Mouse (Mus musculus) left cerebral cortex, adult 11 months (tissue): ENCODE data around the gene Qtrt1.
A peak's percentile ranks its signal among the peaks of the same experiment; 100 is the strongest.

Experiments used
- DNase-seq: peaks from one replicate; pipeline ENCODE4 v3.0.0; 2022; ENCODE audit warnings: low spot score

Qtrt1 gene

DNA sequence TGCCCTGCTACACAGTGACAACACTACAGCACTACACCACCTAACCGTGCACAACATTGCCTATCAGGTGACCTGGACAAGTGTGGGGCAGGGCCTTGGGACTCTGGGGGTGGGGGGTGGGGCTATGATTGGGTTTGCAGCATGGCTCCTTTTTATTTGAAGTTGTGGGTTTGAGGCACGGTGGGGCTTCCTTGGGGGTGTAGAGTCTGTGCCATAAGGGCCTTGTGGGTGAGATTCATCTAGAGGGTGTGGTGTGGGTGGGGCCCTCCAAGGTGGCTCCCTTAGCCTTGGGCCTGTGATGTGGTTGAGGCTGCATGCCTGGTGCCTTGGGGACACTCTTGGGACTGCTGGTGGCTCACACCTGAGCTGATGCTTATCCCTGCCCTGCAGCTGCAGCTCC, 8.0 kb downstream of the Qtrt1 start:
- no peak for DNase-seq

DNA sequence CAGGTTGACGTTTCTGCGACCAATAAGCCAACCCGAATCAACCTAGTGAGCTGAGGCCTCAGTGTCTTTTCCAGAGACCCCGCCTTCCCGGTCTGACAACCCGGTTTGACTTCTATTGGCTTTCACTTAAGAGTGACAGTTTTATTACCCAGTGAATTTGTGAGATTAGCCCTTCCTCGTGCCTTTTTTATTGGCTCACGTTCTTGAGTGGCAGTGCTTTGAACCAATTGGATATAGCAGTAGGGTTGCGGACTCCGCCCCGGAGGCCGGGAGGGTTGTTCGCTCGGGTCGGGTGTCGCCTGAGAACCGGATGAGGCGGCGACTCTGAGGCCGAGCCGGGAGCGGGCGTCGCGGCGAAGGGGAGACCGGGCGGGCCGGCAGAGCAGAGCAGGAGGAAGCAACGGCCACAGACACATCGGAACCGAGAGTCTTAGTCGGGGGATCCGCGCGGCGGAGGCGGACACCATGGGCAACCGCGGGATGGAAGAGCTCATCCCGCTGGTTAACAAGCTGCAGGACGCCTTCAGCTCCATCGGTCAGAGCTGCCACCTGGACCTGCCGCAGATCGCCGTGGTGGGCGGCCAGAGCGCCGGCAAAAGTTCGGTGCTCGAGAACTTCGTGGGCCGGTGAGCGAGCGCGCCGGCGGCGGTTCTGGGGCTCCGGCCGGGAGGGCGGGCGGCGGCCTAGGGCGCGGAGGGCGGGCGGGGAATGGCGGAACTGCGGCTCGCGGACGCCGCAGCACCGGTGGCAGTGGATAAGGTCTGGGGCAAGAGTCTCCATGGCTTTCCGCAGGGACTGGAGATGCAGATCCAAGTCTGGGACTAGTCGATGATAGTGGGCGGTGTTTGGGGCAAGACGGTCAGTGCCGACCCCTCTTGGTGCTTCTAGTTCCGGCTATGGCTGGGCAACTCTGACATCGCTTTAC, 13.3 kb downstream of the Qtrt1 start, which contains the start of gene Dnm2:
TSS of gene Dnm2 (plus strand) at position 278 of the 925 bp plus-strand sequence.
- peak; percentile 100 for DNase-seq

DNA sequence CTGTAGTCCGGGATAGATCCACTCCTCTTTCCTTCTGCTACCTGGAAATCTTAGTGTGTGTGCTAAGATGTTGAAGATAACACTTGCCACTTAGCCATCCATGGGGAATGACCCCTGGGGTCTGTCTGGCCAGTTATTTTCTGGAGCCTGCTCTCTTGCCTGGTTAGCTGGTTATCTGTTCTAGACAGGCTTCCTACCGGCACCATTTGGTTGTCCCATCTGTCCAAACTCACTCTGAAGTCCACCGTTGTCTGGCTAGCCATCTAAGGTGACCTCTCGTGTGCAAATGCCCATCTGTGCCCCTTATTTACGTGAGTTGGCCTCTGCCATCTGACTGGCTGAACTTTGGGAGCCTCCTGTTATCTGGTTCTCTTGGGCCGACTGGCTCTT, 13.9 kb downstream of the Qtrt1 start:
- DNase-seq: no peak

DNA sequence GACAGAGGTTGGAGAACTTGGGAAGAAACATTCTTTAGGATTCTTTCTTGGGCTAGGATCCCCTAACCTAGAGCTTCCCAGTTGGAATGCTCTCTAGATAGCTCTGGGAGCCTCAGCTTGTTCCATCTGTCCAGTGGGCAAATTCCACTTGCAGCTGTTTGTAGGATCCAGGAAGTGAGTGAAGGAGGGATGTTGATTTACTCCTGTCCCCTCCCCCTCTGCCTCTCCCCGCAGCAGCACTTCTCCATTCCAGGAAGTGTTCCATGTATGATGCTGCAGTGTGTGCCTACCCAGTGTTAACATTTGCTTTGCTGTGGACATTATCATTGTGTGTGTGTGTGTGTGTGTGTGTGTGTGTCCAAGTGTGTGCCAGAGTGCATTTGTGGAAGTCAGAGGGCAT, 14.4 kb downstream of the Qtrt1 start:
- DNase-seq: no peak

DNA sequence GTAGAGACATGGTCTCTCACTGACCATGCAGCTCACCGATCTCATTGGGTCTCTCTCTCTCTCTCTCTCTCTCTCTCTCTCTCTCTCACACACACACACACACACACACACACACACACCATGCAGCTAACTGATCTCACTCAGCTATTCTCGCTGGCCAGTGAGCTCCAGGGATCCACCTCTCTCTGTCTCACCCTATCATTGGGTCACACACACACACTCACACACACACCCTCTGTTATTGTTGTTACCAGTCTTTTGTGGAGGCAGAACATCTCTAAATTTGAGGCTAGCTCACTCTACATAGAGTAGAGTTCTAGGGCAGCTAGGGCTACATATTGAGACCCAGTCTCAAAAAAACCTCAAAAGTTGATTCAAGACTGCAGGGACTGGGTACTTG, 14.9 kb downstream of the Qtrt1 start:
- DNase-seq: no peak

DNA sequence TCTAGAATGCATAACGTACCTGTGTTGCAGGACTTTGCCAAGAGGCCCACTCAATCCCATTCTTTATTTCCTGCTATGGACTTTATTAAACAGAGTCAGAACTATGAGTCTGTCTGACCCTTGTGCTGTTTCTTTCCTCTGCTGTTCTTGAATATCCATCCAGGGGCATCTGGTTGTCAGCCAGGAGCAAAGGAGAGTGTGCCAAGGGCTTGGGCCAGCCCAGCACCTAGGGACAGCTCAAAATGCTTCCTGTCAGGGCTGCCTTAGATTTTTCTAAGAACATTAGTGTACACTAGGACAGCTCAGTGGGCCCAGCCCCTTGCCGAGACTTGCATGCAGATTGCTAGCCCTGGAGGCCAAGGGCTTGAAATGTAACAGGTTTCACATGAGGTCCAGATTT, 16.1 kb downstream of the Qtrt1 start:
- no peak for DNase-seq

DNA sequence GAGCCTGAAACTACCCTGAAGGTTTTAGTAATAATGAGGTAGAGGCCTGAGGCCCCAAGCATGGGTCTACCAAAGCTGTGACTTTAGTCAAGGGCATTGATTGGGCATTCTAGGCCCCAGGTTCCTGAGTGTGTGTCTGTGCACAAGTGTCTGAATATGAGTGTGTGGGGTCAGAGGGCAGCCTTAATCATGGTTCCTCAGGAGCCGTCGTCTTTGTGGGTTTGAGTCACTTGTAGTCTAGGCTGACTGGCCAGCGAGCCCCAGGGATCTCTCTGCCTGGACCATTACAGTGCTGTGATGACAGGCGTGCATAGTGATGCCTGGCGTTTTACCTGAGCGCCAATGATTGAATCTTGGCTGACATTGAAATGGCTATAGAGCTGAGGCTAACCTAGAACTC, 16.5 kb downstream of the Qtrt1 start:
- DNase-seq: no peak

DNA sequence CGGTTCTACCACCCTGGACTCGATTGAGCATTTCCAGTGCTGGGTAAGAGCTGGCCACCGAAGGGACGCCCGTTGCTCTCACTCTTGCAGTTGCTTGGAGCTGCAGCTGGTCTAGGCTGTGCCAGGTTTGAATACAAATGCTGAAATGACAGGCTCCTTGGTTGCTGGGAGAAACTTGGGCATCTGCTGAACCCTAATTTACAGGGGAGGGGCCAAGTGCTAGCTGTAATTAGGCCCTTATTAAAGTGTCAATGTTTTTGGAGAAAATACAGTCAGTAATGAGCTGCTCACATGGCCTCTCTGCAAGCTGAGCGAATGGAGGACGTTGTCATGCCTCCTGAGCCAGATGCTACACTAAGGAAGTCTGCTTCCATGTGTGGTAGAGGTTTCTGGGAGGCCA, 19.1 kb downstream of the Qtrt1 start:
- peak; percentile 49 for DNase-seq

DNA sequence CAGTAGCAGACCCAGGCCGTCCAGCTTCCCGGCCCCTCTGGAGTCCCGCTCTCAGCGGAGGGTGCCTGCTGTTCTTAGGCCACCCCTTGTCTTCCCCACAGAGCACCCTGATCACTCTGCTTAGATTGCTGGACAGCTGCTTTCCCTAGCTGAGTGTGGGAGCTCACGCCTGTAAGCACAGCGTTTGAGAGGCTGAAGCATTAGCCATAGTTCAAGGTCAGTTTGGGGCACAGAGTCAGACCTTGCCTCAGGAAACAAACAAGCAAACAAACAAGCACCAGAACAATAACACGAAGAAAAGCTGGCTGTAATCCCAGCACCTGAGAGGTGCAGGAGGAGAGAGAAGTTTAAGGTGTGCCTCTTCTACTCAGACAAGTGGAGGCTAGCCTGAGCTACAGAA, 20.4 kb downstream of the Qtrt1 start:
- DNase-seq: no peak

DNA sequence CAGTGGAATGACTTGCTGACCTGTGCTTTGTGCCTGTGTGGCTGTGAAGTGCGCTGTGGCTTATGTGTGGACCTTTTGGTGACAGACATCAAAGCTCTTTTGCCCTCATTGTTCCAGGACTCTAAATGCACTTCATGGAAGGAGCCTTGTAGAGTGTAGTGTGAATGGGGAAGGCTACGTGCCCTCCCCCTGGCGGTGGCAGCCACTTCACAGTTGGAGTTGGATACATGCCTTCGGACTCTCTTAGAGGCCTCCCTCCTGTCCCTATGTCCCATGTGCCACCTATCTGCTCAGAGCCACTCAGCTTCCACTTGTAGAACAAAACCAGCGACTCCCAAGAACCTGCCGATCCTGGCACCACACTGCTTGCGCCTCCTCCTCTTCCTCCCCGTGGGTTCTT, 22.1 kb downstream of the Qtrt1 start:
- no peak for DNase-seq

DNA sequence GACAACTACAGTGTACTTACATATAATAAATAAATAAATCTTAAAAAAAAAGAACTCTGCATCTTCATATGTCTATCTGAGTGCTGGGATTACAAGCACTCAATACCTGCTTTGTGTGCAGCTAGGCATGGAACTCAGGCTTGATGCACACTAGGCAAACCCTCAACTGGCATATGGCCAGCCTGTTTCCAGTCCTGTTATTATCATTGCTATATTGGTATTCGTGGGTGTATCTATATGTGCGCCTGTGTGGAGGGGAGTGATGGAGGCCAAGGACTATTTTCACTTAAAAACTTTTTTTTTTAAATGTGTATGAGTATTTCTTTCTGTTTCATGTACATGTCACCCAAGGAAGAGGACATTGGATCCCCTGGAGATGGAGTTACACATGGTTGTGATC, 22.8 kb downstream of the Qtrt1 start:
- no peak for DNase-seq

DNA sequence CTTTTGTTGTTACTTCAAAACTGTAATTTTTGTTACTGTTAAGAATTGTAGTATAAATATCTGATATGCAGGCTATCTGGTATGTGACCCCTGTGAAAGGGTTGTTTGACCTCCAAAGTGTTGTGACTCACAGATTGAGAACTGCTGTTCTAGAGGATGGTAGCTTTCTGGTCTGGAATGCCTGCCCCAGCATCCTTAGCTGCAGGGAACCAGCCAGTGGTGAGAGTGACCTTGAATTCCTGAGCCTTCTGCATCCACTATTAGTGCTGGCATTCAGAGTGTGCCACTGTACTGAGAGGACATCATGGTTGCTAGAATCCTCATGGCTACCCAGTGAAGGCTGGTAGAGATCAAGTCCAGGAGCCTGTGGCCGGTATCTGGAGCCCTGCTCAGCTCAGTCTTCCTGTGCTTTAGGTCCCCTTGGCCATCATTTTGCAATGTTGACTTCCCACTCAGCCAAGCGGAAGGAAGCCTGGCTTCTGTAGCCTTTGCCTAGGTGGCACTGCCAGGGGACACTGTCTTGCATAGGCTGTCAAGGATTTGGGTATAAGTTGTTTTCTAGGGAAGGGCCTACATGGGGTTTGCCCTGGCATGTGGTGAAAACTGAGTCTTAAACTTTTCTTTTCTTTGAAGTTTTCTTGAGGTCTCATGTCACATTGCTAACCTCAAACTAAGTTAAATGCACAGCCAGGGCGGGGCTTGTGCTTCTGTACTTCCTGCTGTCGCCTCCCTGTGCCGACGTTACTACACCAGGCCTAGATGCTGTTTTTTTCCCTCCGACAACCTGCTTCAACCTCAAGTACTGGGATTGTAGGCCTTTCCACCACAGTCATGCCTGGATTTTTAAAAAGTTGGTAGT, 24.4 kb downstream of the Qtrt1 start:
- no peak for DNase-seq

DNA sequence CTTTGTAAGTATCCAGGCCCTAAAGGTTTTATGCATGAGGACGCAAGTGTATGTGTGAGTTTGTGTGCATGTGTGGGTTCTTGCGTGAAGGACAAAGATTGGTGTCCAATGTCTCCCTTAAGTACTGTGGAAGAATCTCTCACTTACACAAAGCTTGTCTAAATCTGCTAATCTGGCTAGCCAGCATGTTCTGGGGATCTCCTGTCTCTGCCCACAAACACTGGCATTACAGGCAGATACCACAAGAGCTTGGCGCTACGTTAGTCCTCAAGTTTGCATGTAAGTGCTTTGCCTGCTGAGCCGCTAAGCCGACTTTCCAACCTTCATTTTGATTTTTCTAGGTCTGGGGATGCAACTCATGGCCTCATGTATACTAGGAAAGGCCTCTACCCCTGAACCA, 25.9 kb downstream of the Qtrt1 start:
- no peak for DNase-seq

DNA sequence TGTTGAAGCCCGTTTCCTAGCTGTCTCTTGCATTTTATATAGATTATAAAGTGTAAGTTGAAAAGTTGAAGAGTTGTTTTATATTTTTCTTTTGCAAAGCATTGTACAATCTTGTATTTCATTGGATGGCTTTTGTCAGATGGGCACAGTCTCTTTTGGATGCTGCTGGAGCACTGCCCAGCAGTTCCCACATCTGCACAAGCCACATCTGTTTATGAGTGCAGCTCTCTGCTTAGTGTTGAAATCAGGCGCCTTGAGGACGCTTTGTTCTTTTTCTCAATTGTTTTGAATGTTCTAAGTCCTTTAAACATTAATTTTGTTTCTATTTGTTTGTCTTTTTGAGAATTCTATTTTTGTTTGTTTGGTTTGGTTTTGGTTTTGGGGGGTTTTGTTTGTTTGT, 26.6 kb downstream of the Qtrt1 start:
- DNase-seq: no peak

DNA sequence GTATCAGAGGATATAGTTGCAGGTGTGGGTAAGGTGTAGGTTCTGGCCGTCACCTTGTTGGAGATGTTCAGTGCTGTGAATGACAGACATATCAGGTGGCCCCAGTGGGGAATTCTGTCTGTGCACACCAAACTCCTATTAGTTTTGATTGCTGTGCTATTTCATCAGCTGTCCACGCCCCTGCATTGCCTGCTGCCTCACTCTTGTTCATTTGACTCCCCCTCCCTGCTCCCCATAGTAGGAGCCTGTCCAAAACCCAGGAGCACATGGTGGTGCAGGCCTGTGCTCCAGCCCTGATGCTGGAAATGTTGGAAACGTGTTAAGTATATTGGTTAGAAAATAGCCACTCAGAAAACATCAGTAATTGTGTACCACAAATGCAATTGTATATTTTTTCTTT, 27.8 kb downstream of the Qtrt1 start:
- DNase-seq: no peak

DNA sequence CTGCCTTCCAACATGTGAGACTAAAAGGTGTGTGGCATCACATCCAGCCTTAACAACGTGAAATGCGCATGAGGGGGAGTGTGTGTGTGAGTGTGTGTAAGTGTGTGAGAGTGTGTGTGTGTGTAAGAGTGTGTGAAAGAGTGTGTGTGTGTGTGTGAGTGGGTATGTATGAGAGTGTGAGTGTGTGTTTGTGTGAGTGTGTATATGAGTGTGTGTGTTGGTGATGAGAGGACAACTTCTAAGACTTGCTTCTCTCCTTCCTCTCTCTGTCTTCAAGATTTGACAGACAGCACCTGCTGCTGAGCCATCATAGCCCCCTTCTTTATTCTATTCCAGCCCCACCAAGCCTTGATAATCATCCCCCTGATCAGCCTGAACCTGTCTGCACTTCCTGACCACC, 28.3 kb downstream of the Qtrt1 start:
- DNase-seq: no peak

DNA sequence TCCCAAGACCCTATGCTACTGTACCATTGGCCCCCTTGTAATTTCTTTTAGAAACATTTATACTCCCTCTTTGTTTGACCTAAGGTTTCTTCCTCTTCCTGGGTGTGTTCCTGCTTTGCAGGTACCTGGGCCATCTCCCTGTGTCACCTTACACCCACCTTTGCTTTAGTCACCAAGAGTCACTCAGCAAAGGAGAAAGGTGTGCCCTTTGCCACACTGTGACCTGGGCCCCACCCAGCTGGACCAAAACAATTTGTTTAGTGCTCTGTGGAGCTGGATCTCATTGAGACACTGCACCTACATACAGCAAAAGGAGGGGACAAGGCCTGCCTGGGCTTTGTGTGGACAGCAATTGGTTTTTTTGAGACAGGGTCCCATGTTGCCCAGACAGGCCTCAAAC, 28.8 kb downstream of the Qtrt1 start:
- no peak for DNase-seq

DNA sequence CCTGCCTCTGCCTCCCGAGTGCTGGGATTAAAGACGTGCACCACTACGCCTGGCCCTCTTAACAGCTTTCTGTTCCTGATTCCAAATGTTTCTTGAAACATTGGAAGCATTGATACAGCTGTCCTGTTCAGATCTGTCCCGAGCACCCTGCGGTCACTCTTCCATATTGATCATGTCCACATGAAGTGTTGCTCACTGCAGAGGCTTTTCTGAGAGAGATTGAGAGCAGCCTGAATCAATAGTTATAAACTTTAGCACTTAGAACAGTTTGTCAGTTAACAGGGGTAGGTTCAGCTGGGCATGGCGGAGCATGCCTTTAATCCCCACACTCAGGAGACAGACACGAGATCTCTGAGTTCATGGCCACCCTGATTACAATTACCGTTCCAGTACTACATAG, 32.2 kb downstream of the Qtrt1 start:
- no peak for DNase-seq

DNA sequence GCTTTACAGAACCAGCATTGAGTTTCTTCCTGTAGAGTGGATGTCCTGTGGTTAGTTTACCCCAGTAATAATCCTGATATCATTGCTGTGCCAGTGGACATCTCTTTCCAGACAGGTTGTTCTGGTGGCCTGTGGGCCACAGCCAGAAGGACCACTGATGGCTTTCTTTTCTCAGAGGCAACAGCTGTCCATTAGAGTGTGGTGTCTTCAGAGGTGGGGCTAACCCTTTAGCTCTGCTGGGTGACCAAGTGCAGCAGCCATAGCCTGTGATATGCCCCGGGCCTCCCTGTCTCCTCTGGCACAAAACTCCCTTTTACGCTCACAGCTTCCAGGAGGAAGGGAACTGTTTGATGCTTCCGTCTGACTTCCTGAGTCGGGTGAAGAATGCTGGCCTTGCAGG, 32.9 kb downstream of the Qtrt1 start:
- no peak for DNase-seq

DNA sequence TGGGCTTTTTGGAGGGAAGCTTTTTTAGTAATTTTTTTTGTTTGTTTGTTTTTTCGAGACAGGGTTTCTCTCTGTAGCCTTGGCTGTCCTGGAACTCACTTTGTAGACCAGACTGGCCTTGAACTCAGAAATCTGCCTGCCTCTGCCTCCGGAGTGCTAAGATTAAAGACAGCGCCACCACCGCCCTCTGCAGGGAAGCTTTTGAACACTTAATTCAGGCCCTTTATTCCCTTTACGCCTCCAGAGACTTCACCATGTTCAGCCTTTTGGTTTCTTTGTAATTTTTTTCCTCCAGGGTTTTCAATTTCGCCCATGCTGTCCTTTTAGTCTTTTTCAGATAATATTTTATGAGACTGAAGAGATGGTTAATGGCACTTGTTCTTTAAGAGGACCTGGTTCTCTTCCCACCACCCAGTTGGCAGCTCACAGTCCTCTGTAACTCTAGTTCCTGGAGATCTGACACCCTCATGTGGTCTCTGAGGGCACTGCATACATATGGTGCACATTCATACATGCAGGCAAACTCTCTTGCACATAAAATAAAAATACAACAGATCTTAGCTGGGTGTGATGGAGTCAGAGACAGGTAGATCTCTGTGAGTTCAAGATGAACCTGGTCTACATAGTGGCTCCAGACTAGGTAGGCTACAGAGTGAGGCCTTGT, 33.6 kb downstream of the Qtrt1 start:
- no peak for DNase-seq

DNA sequence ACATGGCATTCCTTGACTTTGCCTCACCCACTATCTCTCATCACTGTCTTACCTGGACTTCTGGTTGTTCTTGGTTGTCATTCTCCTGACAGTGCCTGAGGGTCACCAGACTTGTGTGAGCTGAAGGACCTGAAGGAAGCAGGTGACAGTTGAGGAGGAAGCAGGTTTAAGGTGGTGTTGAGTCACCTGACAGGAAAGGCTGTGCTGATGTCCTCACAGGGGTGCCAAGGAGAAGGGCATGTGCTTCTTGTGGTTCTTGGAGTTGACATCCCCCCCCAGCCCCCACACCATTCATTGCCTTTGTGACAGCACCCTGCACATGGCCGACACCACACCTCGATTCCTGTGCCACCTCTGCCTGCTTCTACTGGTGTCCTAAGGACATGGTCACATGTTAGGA, 36.1 kb downstream of the Qtrt1 start:
- no peak for DNase-seq

DNA sequence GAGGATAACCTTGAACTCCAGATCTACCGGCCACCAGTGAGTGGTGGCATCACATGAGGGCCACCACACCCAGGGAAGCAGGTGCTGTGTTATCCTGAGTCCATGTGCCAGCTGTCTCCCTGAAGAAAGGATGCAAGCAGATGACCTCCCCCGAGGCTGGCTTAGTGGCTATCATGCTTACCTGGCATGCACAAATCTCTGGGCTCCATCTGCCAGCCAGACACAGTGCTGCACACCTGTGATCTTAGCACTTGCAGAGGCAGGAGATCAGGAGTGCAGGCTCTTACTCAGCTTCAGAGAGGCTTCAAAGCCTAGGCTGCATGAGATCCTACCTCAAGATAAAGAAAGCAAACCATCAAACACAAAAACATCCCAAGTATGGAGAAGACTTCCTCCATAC, 38.1 kb downstream of the Qtrt1 start:
- DNase-seq: no peak

DNA sequence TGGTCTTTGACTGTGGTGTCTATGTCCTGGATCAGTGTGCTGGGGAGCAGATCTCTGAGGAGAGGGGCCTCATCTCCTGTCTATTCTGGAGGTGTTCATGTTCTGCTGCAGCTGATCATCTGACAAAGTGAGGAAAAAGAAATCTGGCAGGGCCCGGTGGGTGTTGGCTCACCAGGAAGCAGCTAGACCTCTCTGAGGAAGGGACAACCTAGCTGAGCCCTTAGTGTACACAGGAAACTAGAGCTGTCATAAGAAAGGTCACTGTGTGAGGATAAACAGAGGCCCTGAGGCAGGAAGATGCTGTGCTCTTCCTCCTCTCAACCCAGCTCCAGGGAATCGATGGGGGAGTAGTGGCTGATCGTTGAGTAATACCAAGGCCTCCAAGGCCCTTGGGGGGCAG, 38.6 kb downstream of the Qtrt1 start:
- DNase-seq: no peak
